Mouse (Mus musculus) Patski (cell line): ENCODE results near the gene Pik3cd. TPM values are rescaled to one million over a fixed set of nuclear protein-coding genes. Genes with fewer than 3 reads are reported as not detected.

Source experiments
- ATAC-seq: fragments of 100-300 bp; one replicate; pipeline ENCODE4 v1.8.0; 2021
- CTCF ChIA-PET: fragments of 350-600 bp; sonication (Branson Sonifier 250); formaldehyde crosslinking; loops from one replicate; lab custom pipeline; 2022; ENCODE audit warnings: inconsistent platforms; lab: Charles Lee
- POLR2A ChIA-PET: fragments of 350-600 bp; sonication (Branson Sonifier 250); formaldehyde crosslinking; loops from one replicate; lab custom pipeline; 2022; ENCODE audit warnings: antibody characterized with exemption, inconsistent platforms; lab: Charles Lee
- DNase-seq: peaks from one replicate; pipeline ENCODE4 v3.0.0-alpha.2; 2011; ENCODE audit warnings: low read depth, low spot score
- H3K27me3 ChIP-seq: fragments of 371-371 bp; one replicate; pipeline ENCODE4 v1.5.1; 2021
- CTCF ChIP-seq: fragments of 100-300 bp; IDR thresholded peaks from one replicate; pipeline ENCODE4 v1.5.1; 2021
- in situ Hi-C: fragments of 300-500 bp; cut with MboI; formaldehyde crosslinking; loops from 3 replicates; pipeline ENCODE4 v1.11.1; 2018; ENCODE audit warnings: low pct_unique_long_range_greater_than_20kb, mixed read lengths
- polyA plus RNA-seq: library from polyadenylated mRNA; unstranded; gene quantifications from one replicate; pipeline ENCODE4 v1.2.3, GENCODE M21; 2021

Gene Pik3cd
- polyA plus RNA-seq, 1 experiment from 2014 or later, result 0.51 TPM

DNA sequence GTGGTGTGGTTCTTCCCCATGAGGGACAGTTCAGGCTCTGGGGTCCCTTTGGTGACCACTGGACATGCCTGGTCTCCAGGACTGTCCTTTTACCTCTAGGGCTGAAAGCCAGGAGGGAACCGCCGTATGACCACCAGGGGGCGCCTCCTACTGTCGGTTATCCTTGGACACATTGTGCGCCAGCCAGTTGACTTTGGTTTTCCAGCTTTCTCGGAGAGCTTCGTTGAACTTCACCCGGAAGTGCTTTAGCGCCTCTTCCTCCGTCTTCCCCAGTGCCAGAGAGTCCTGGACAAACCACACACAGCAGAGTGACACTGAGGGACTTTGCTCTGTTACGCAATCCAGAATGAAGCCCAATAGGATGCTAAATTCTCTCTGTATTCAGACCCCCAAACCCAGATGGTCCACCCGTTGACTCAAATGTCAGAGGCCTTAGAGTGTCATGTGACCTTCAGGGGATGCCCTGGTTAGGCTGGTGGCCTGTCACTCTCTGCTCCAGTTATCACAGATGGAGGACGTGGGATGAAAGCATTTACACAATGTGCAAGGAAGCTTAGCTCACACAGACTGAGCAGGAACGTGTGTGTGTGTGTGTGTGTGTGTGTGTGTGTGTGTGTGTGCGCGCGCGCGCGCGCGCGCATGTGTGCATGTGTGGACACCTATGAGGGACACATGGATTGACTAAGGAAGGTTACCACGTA lies 51.7 kb downstream of the Pik3cd start:
- in situ Hi-C loops, result loop anchor here (5.0 kb wide), 1 partner anchor 62 kb away; no protein-coding TSS in a partner anchor
- CTCF ChIA-PET, result interaction anchor here (1.2 to 1.9 kb wide), 2 partner anchors 22 to 60 kb away, joined by 3 to 5 read pairs; no protein-coding TSS in a partner anchor
- POLR2A ChIA-PET, result no interaction called here
- no peaks in the 10 kb centered on the region for H3K27me3 ChIP-seq
- no peak for TF ChIP-seq CTCF
- no peak for DNase-seq
- peak; percentile 23 for ATAC-seq

DNA sequence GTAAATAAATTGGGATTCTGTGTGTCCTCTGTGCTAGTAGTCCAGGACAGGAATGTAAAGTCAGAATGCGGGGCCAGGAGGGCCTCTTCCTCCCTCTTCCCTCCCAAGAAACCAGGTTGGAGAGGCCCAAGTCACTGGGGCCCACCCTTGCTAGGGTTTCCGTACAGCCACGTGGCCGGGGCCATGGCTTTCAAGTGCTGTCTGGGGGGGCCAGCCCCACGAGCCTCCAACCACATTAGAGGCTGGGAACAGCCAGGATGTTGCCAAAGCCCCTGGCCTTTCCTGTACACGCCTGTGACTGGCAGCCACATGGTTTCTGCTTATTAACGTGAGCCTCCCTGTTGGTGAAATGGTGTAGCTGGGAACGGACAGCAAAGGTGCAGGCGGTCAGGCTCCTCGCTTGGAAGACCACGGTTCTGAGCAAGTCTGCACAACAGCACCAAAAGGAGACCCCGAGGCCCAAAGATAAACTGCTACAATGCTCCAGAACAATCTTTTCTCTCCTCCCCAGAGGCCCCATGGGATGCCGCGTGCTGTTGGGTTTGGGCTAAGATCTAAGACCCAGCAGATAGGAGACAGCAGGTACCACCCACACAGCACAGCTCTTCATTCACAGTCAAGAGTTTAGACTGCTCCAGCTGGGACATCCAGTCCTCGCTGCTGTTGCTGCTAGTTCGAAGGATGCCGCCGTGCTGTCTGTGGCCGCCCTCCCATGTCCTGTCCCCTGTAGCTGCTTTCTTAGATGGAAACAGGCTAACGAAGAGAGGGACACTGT lies 54.2 kb downstream of the Pik3cd start:
- ChIA-PET CTCF (no interaction called here), POLR2A (no interaction called here)
- ATAC-seq, result no peak
- no peak for TF ChIP-seq CTCF
- DNase-seq, result no peak
- H3K27me3 ChIP-seq, result no peaks in the 10 kb centered on the region
- in situ Hi-C loops, result no loop called here

DNA sequence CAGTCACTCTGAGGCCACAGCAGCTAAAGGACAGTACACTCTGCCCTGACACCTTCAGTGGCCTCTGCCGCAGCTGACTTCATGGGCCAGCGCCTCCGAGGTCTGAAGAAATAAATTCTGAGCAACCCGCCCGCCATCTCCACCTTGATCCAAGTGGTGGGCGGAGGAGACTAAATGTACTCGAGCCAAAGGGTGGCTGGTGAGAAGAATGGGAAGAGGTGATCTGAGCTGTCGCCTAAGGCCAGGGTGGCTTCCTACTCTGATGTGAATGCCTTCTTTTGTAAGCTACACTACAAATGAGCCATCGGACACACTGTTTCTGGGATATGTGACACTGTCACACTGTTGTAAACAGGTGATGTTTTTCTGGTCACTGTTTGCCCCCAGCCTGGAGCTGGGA lies 56.6 kb downstream of the Pik3cd start:
- H3K27me3 ChIP-seq, result no peaks in the 10 kb centered on the region
- POLR2A ChIA-PET, result no interaction called here
- DNase-seq (no peak), ATAC-seq (no peak)
- CTCF ChIA-PET, result interaction anchor here (0.6 to 2.1 kb wide), 2 partner anchors 18 to 44 kb away, joined by 3 to 5 read pairs; no protein-coding TSS in a partner anchor
- in situ Hi-C loops, result no loop called here
- TF ChIP-seq CTCF, result no peak

DNA sequence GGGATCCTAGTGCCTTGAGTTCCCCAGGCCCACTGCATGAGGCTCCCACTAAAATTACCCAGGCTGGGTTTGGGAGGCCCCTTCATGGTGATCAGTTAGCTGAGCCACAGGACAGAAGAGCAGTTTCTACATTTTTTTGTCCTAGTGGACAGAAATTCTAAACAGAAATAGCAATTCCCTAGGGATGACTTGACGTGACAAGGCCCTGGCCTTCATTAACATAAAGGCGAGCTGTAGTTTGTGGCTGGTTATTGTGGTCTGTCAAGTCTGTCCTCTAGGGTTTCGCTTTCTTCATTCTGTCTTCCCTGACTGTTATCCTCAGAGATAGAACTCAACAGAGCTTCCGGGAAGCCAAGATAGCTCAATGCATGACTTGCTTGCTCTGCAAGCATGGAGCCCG lies 60.4 kb downstream of the Pik3cd start:
- ChIA-PET POLR2A (no interaction called here), CTCF (no interaction called here)
- DNase-seq (no peak), ATAC-seq (no peak)
- in situ Hi-C loops, result no loop called here
- no peaks in the 10 kb centered on the region for H3K27me3 ChIP-seq
- TF ChIP-seq CTCF, result no peak

GRCm38 (mm10) chr4:149641400-149641799 lies 61.0 kb downstream of the Pik3cd start:
- TF ChIP-seq CTCF, result no peak
- ChIA-PET CTCF (no interaction called here), POLR2A (no interaction called here)
- no peaks in the 10 kb centered on the region for H3K27me3 ChIP-seq
- in situ Hi-C loops, result no loop called here
- DNase-seq (no peak), ATAC-seq (no peak)

DNA sequence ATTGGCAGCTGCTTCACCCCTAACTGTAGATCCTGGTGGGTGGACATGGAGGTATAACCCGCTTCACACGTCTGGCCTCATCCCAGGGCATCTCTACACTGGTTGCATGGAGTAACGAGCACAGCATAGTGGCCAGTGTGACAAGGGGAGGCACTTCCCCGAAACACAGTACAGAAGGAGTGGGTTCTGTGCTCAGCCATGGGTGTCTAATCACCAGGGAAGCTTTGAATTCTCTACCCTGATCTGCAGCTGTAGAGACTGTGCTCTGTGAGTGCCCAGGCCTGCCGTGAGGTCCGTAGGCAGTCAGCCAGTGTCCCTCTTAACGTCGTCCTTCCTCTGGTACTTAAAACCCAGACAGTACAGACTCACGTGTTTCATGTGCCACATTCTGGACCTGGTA lies 61.5 kb downstream of the Pik3cd start:
- CTCF ChIA-PET, result no interaction called here
- ATAC-seq, result no peak
- in situ Hi-C loops, result no loop called here
- H3K27me3 ChIP-seq, result no peaks in the 10 kb centered on the region
- no peak for DNase-seq
- TF ChIP-seq CTCF, result no peak
- POLR2A ChIA-PET, result no interaction called here

GRCm38 (mm10) chr4:149637942-149638341 lies 64.4 kb downstream of the Pik3cd start:
- POLR2A ChIA-PET, result interaction anchor here (0.6 to 0.7 kb wide), 3 partner anchors 12 to 60 kb away, joined by 3 to 4 read pairs (median 3); no protein-coding TSS in a partner anchor

DNA sequence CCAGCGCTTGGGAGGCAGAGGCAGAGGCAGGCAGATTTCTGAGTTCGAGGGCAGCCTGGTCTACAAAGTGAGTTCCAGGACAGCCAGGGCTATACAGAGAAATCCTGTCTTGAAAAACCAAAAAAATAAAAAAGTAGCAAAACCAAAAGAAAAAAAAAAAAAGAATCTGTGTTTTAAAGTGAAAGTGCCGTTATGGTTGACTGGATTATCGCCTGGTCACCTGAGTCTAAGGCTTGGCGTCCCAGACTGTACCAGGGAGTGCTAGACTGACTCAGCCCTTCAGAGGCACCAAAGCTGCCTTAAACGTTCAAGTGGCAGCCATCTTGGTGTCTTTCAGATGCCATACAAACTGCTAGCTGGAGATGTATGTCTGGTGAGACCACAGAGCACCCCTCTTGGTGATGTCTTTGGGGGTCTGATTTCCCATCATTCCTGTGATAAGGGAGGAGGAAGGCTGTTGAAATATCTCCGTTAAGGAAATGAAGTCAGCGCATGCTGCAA lies 66.4 kb downstream of the Pik3cd start:
- no peak for TF ChIP-seq CTCF
- ATAC-seq (no peak), DNase-seq (no peak)
- no peaks in the 10 kb centered on the region for H3K27me3 ChIP-seq
- POLR2A ChIA-PET, result no interaction called here
- in situ Hi-C loops, result no loop called here
- CTCF ChIA-PET, result interaction anchor here (2.8 kb wide), 1 partner anchor 8 kb away, joined by 9 read pairs; no protein-coding TSS in a partner anchor

More at GRCm38 (mm10) chr4:149637942-149638341, 64.4 kb downstream of the Pik3cd start:
- in situ Hi-C loops, result no loop called here
- ATAC-seq (peak; percentile 39), DNase-seq (no peak)
- no peak for TF ChIP-seq CTCF
- CTCF ChIA-PET, result interaction anchor here (1.3 to 2.8 kb wide), 2 partner anchors 10 to 72 kb away, joined by 3 to 9 read pairs; no protein-coding TSS in a partner anchor
- no peaks in the 10 kb centered on the region for H3K27me3 ChIP-seq

DNA sequence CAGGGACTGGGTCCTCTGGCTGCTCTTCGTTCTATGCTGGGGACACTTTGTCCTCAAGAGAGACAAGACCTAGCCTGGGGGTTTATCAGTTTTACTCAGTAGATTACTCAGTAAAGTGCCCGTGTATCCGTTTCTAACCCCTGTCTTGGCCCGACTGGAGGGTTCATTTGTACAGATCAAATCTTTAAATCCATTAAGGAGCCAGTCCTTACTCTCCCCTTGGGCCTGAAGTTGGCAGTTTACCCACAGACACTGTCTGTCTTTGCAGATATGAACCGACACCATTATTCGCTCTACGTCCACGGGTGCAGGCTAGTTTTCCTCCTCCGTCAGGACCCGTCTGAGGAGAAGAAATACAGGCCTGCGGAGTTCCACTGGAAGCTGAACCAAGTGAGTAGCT lies 67.4 kb downstream of the Pik3cd start:
- no peaks in the 10 kb centered on the region for H3K27me3 ChIP-seq
- POLR2A ChIA-PET, result no interaction called here
- no peak for ATAC-seq
- in situ Hi-C loops, result no loop called here
- no peak for DNase-seq
- CTCF ChIA-PET, result no interaction called here
- TF ChIP-seq CTCF, result no peak

DNA sequence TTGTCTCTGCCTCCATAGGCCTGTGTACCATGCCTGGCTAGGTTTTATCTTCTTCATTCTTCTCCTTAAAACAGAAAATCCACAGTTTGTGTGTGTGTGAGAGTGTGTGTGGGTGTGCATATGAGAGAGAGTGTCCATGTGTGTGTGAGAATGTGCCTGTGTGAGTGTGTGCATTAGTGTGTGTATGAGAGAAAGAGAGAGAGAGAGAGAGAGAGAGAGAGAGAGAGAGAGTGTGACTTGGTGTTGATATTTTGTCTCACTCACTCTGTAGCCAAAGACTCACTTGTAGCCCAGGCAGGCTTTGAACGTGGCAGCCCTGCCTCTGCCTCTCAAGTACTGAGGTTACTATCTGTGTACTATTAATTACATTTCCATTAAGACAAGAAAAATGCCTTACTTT lies 68.2 kb downstream of the Pik3cd start:
- ChIA-PET POLR2A (interaction anchor here (0.7 kb wide), 1 partner anchor 87 kb away, joined by 3 read pairs; no protein-coding TSS in a partner anchor), CTCF (no interaction called here)
- no peak for TF ChIP-seq CTCF
- no peaks in the 10 kb centered on the region for H3K27me3 ChIP-seq
- ATAC-seq (no peak), DNase-seq (no peak)
- in situ Hi-C loops, result no loop called here
